Mouse (Mus musculus) bone marrow macrophage, adult 2 months (primary cell): ENCODE results near the gene Arhgef40.
"Not testable (repeated sequence)": the region's sequence is repeated elsewhere in the genome, so short reads cannot be mapped to it uniquely, and the experiment has no call there.

Experiments
- CTCF ChIP-seq: IDR thresholded peaks from 2 replicates; pipeline ENCODE4 v1.5.1; 2012; ENCODE audit warnings: low read depth, mild to moderate bottlenecking, low read length, moderate library complexity
- POLR2A ChIP-seq: IDR thresholded peaks from 2 replicates; pipeline ENCODE4 v1.6.1; 2012; ENCODE audit warnings: mild to moderate bottlenecking, low read depth, low read length, borderline replicate concordance

DNA sequence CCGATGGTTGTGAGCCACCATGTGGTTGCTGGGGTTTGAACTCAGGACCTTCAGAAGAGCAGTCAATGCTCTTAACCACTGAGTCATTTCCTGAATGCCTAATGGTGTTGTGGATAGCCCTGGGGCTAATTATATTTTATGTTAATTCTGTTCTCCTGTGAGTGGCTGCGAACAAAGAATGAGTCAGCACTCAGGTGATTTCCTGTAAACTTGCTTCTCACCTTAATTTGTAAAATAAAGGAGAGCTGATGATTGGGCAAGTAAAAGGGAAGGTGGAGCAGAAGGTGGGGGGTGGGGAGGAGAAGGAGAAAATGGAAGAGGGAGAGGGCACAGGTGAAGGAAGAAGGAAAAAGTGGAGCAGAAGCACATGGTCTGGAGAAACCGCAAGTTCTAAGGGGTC lies 68.2 kb downstream of the Arhgef40 start:
- not testable (repeated sequence) for TF ChIP-seq POLR2A, CTCF
